Mouse (Mus musculus) erythroblast, embryonic 14.5 days (primary cell): ENCODE data around the gene Plekha5.

ENCODE experiments used
- GATA1 ChIP-seq: IDR thresholded peaks from 2 replicates; pipeline ENCODE4 v1.6.1; 2012; ENCODE audit warnings: low read length, inconsistent platforms, mixed read lengths
- TAL1 ChIP-seq: IDR thresholded peaks from 3 replicates; pipeline ENCODE4 v1.6.1; 2012; ENCODE audit warnings: low read length, inconsistent platforms, mixed read lengths

DNA sequence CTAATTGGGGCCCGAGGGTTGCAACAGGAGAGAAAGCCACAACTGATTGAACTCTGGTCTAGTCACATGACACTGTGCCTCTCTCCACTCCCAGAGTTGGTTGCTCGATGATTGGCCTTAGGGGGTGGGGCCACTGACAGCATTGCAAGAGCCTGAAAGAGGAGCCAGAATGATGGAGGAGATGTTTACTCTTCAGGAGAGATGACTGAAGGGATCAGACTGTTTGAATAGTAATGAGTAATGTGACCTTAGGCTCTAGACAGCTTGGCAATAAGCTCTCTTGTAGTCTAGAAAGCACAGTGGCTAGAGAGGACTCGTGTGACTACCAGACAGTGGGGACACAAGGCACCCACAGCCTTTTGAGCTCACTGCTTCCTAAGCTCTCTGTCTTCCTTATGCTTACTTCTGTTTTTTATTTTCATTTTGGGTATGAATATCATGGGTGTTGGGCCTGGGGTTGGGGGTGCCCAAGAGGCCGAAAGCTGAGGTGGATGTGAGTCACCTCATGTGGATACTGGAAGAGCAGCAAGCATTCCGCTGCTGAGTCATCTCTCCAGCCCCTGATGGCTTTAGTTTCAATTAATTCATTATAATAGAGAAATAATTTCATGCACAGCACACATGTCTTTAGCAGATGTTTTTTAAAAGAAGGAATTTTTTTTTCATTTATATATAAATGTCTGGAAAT, 124.4 kb downstream of the Plekha5 start:
- TF ChIP-seq GATA1, result no peak
- no peak for TF ChIP-seq TAL1
